Mouse (Mus musculus) stomach, postnatal 0 days (tissue): ENCODE data around the gene Nr2c1. TPM values are rescaled to one million over a fixed set of nuclear protein-coding genes. Genes with fewer than 3 reads are reported as not detected.

Source experiments
- ATAC-seq: fragments of 200-750 bp; cut with Nextera tagmentation; 2 replicates; pipeline ENCODE4 v1.8.0; 2017; ENCODE audit not compliant: low FRiP score, low TSS enrichment
- DNase-seq: peaks from one replicate; pipeline ENCODE4 v3.0.0-alpha.2; 2016; ENCODE audit warnings: low spot score
- H3K27ac ChIP-seq: fragments of 300-500 bp; sonication (generic); replicated peaks from 2 replicates; pipeline ENCODE4 v1.5.1; 2014; ENCODE audit warnings: mild to moderate bottlenecking, control low read depth
- H3K27me3 ChIP-seq: fragments of 300-500 bp; sonication (generic); 2 replicates; pipeline ENCODE4 v1.6.1; 2014; ENCODE audit warnings: low read length; ENCODE audit not compliant: control insufficient read depth, insufficient read depth
- H3K36me3 ChIP-seq: fragments of 300-500 bp; sonication (generic); 2 replicates; pipeline ENCODE4 v1.6.1; 2014; ENCODE audit warnings: low read length, mixed read lengths; ENCODE audit not compliant: control insufficient read depth, insufficient read depth
- H3K4me1 ChIP-seq: fragments of 300-500 bp; sonication (generic); replicated peaks from 2 replicates; pipeline ENCODE4 v1.6.1; 2014; ENCODE audit warnings: antibody characterized with exemption; ENCODE audit not compliant: control insufficient read depth, insufficient read depth
- H3K4me2 ChIP-seq: fragments of 300-500 bp; sonication (generic); replicated peaks from 2 replicates; pipeline ENCODE4 v1.6.1; 2014; ENCODE audit warnings: low read depth, mild to moderate bottlenecking, control low read depth, moderate library complexity
- H3K4me3 ChIP-seq: fragments of 300-500 bp; sonication (generic); 2 replicates; pipeline ENCODE4 v1.5.1; 2014; ENCODE audit warnings: low read depth, low read length, control low read depth
- H3K9ac ChIP-seq: fragments of 300-500 bp; sonication (generic); 2 replicates; pipeline ENCODE4 v1.6.1; 2014; ENCODE audit warnings: mild to moderate bottlenecking, low read length, control low read depth, mixed read lengths
- H3K9me3 ChIP-seq: fragments of 300-500 bp; sonication (generic); 2 replicates; pipeline ENCODE4 v1.6.1; 2016; ENCODE audit warnings: low read length; ENCODE audit not compliant: control insufficient read depth
- CTCF ChIP-seq: IDR thresholded peaks from 2 replicates; pipeline ENCODE4 v1.5.1; 2016; ENCODE audit warnings: antibody characterized with exemption, low read depth, mild to moderate bottlenecking, moderate library complexity
- EP300 ChIP-seq: optimal IDR thresholded peaks from 2 replicates; pipeline ENCODE3; 2016; ENCODE audit warnings: antibody characterized with exemption
- WGBS: fragments of 180-500 bp; shearing (Covaris S2); extraction: QIAGEN DNeasy Blood & Tissue Kit; methylation state at CpG from one replicate; pipeline ENCODE4 v1.1.7; 2014; 5-methylcytosine and 5-hydroxymethylcytosine counted together
- polyA plus RNA-seq: library from polyadenylated mRNA; unstranded; fragments of >200 nt; fragmentation: Nextera tagmentation; extraction: Ambion mirVana; gene quantifications from 2 replicates; pipeline ENCODE4 v1.2.1, GENCODE M21; 2015

Nr2c1 gene
- polyA plus RNA-seq, 1 experiment from 2014 or later: 4.0 TPM

GRCm38 (mm10) chr10:94110834-94111754 lies 36.7 kb upstream of the Nr2c1 start:
- 77% methylated on average over 9 of the region's 9 CpGs for WGBS
- ATAC-seq (no peak), DNase-seq (no peak)
- Histone ChIP-seq H3K9me3 (no peaks in the 10 kb centered on the region), H3K9ac (no peak overlapping the region), H3K4me2 (no peak overlapping the region), H3K4me3 (no peak overlapping the region), H3K4me1 (no peaks in the 10 kb centered on the region), H3K36me3 (no peaks in the 10 kb centered on the region), H3K27ac (no peak overlapping the region), H3K27me3 (no peaks in the 10 kb centered on the region)
- TF ChIP-seq CTCF: no peak
- TF ChIP-seq EP300: no peak

GRCm38 (mm10) chr10:94112207-94112606 lies 35.6 kb upstream of the Nr2c1 start:
- H3K4me1 ChIP-seq: no peaks in the 10 kb centered on the region
- WGBS: 74% methylated on average over 3 of the region's 3 CpGs
- no peak overlapping the region for H3K27ac ChIP-seq
- H3K9ac ChIP-seq: no peak overlapping the region
- no peaks in the 10 kb centered on the region for H3K9me3 ChIP-seq
- TF ChIP-seq EP300 (no peak), CTCF (no peak)
- H3K36me3 ChIP-seq: no peaks in the 10 kb centered on the region
- ATAC-seq: no peak
- no peaks in the 10 kb centered on the region for H3K27me3 ChIP-seq
- no peak for DNase-seq
- no peak overlapping the region for H3K4me2 ChIP-seq
- no peak overlapping the region for H3K4me3 ChIP-seq

- Histone ChIP-seq H3K4me3 (no peak overlapping the region), H3K4me1 (no peaks in the 10 kb centered on the region), H3K9ac (no peak overlapping the region), H3K9me3 (no peaks in the 10 kb centered on the region), H3K27me3 (no peaks in the 10 kb centered on the region), H3K4me2 (no peak overlapping the region), H3K27ac (no peak overlapping the region), H3K36me3 (no peaks in the 10 kb centered on the region)
- 24% methylated on average over 6 of the region's 6 CpGs for WGBS
- ATAC-seq: peak; percentile 83
- peak; percentile 82 for TF ChIP-seq CTCF
- no peak for TF ChIP-seq EP300
- peak; percentile 83 for DNase-seq
Observed at GRCm38 (mm10) chr10:94115893-94116599, 31.8 kb upstream of the Nr2c1 start.

GRCm38 (mm10) chr10:94116781-94117340 lies 31.0 kb upstream of the Nr2c1 start:
- peak; percentile 68 for ATAC-seq
- no peak overlapping the region for H3K4me2 ChIP-seq
- H3K4me3 ChIP-seq: no peak overlapping the region
- H3K4me1 ChIP-seq: no peaks in the 10 kb centered on the region
- 54% methylated on average over 12 of the region's 12 CpGs for WGBS
- no peaks in the 10 kb centered on the region for H3K9me3 ChIP-seq
- DNase-seq: no peak
- H3K9ac ChIP-seq: no peak overlapping the region
- H3K36me3 ChIP-seq: no peaks in the 10 kb centered on the region
- H3K27me3 ChIP-seq: no peaks in the 10 kb centered on the region
- TF ChIP-seq CTCF: no peak
- TF ChIP-seq EP300: no peak
- no peak overlapping the region for H3K27ac ChIP-seq

GRCm38 (mm10) chr10:94117916-94118315 lies 29.9 kb upstream of the Nr2c1 start:
- TF ChIP-seq EP300 (no peak), CTCF (no peak)
- Histone ChIP-seq H3K36me3 (no peaks in the 10 kb centered on the region), H3K9me3 (no peaks in the 10 kb centered on the region)

More at GRCm38 (mm10) chr10:94117916-94118315, 29.9 kb upstream of the Nr2c1 start:
- H3K27ac ChIP-seq: no peak overlapping the region
- no peaks in the 10 kb centered on the region for H3K4me1 ChIP-seq
- 76% methylated on average over 3 of the region's 3 CpGs for WGBS
- H3K9ac ChIP-seq: no peak overlapping the region
- H3K4me3 ChIP-seq: no peak overlapping the region
- DNase-seq: no peak
- no peak for ATAC-seq
- H3K4me2 ChIP-seq: no peak overlapping the region
- no peaks in the 10 kb centered on the region for H3K27me3 ChIP-seq
